Mouse (Mus musculus): ENCODE data around the gene Armc10.
"Not testable (repeated sequence)": the region's sequence is repeated elsewhere in the genome, so short reads cannot be mapped to it uniquely, and the experiment has no call there.

Armc10 gene

GRCm38 (mm10) chr5:21645439-21646132 is at the start of gene Armc10, which contains the start of gene Fbxl13:
Gene Armc10, plus strand, starts transcription at chr5:21645813.
Gene Fbxl13, minus strand, starts transcription at chr5:21645634.
- Histone ChIP-seq H3K4me3 (replicated peaks; ENCODE audit: low read length) (peak within 1 kb of the TSS; percentile 95), H3K9me3 (ENCODE audit: low read length) (no peaks in the 10 kb centered on the region), H3K4me1 (replicated peaks; ENCODE audit: low read depth, low read length) (peaks cover 34% of the 10 kb centered on the region), H3K36me3 (ENCODE audit: insufficient read depth, low read length) (peaks cover 32% of the 10 kb centered on the region), H3K27me3 (ENCODE audit: insufficient read depth, low read length) (peaks cover 9% of the 10 kb centered on the region)
- TF ChIP-seq CTCF (conservative IDR thresholded peaks at IDR 0.05; ENCODE audit: low read length) (no peak), POU5F1 (IDR thresholded peaks at IDR 0.05; ENCODE audit: borderline replicate concordance, low read length) (no peak), NANOG (IDR thresholded peaks at IDR 0.05; ENCODE audit: borderline replicate concordance, low read length) (no peak)

DNA sequence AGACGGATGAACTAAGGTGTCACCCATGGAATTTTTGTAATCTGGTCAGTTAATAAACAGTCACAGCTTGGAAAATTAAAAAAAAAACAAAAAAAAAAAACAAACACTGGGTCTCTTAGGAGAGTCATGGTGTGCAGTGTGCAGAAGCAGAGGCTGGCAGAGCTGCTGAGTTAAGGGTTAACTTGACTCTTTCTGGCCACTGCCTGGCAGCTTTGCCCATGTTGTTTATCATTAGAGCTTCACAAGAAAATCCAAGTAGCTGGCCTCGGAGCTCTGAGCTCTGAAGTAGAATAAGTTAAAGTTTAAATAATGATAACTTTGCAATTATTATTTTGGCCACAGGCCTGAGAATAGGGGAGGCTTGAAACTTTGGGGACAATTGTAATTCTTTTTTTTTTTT is 46.1 kb upstream of the Armc10 start:
- not testable (repeated sequence) for H3K9me3 ChIP-seq (ENCODE audit: low read length); H3K4me3 ChIP-seq (replicated peaks; ENCODE audit: low read length); H3K36me3 ChIP-seq (ENCODE audit: insufficient read depth, low read length); H3K27me3 ChIP-seq (ENCODE audit: insufficient read depth, low read length); H3K4me1 ChIP-seq (replicated peaks; ENCODE audit: low read depth, low read length)

- Histone ChIP-seq H3K36me3 (ENCODE audit: insufficient read depth, low read length) (no peaks in the 10 kb centered on the region), H3K4me3 (replicated peaks; ENCODE audit: low read length) (no peak overlapping the region), H3K9me3 (ENCODE audit: low read length) (0 out of 2 replicates have a peak, but pooled peaks cover 3% of the 10 kb centered on the region), H3K27me3 (ENCODE audit: insufficient read depth, low read length) (0 out of 2 replicates have a peak, but pooled peaks cover 3% of the 10 kb centered on the region), H3K4me1 (replicated peaks; ENCODE audit: low read depth, low read length) (peaks cover 4% of the 10 kb centered on the region; the same call in 1 of the 2 replicates)
- TF ChIP-seq POU5F1 (IDR thresholded peaks at IDR 0.05; ENCODE audit: borderline replicate concordance, low read length) (no peak), NANOG (IDR thresholded peaks at IDR 0.05; ENCODE audit: borderline replicate concordance, low read length) (no peak), CTCF (conservative IDR thresholded peaks at IDR 0.05; ENCODE audit: low read length) (no peak)
Measured at GRCm38 (mm10) chr5:21599961-21600360, 45.7 kb upstream of the Armc10 start.

GRCm38 (mm10) chr5:21605936-21606335 is 39.7 kb upstream of the Armc10 start:
- 0 out of 2 replicates have a peak, but pooled peaks cover 3% of the 10 kb centered on the region for H3K9me3 ChIP-seq (ENCODE audit: low read length)
- no peaks in the 10 kb centered on the region for H3K27me3 ChIP-seq (ENCODE audit: insufficient read depth, low read length)
- no peak overlapping the region for H3K4me3 ChIP-seq (replicated peaks; ENCODE audit: low read length)
- H3K36me3 ChIP-seq (ENCODE audit: insufficient read depth, low read length): no peaks in the 10 kb centered on the region
- H3K4me1 ChIP-seq (replicated peaks; ENCODE audit: low read depth, low read length): 0 out of 2 replicates have a peak, but pooled peaks cover 3% of the 10 kb centered on the region
- TF ChIP-seq NANOG (IDR thresholded peaks at IDR 0.05; ENCODE audit: borderline replicate concordance, low read length) (no peak), POU5F1 (IDR thresholded peaks at IDR 0.05; ENCODE audit: borderline replicate concordance, low read length) (no peak), CTCF (conservative IDR thresholded peaks at IDR 0.05; ENCODE audit: low read length) (no peak)

GRCm38 (mm10) chr5:21608311-21609304 is 37.0 kb upstream of the Armc10 start:
- Histone ChIP-seq H3K4me1 (replicated peaks; ENCODE audit: low read depth, low read length) (0 out of 2 replicates have a peak, but pooled peaks cover 3% of the 10 kb centered on the region), H3K36me3 (ENCODE audit: insufficient read depth, low read length) (no peaks in the 10 kb centered on the region), H3K9me3 (ENCODE audit: low read length) (no peaks in the 10 kb centered on the region), H3K4me3 (replicated peaks; ENCODE audit: low read length) (no peak overlapping the region), H3K27me3 (ENCODE audit: insufficient read depth, low read length) (no peaks in the 10 kb centered on the region)
- no peak for TF ChIP-seq POU5F1 (IDR thresholded peaks at IDR 0.05; ENCODE audit: borderline replicate concordance, low read length)
- no peak for TF ChIP-seq NANOG (IDR thresholded peaks at IDR 0.05; ENCODE audit: borderline replicate concordance, low read length)
- no peak for TF ChIP-seq CTCF (conservative IDR thresholded peaks at IDR 0.05; ENCODE audit: low read length)

GRCm38 (mm10) chr5:21610996-21611395 is 34.6 kb upstream of the Armc10 start:
- Histone ChIP-seq H3K4me3 (replicated peaks; ENCODE audit: low read length) (no peak overlapping the region), H3K27me3 (ENCODE audit: insufficient read depth, low read length) (no peaks in the 10 kb centered on the region), H3K36me3 (ENCODE audit: insufficient read depth, low read length) (no peaks in the 10 kb centered on the region), H3K9me3 (ENCODE audit: low read length) (no peaks in the 10 kb centered on the region), H3K4me1 (replicated peaks; ENCODE audit: low read depth, low read length) (0 out of 2 replicates have a peak, but pooled peaks cover 3% of the 10 kb centered on the region)
- TF ChIP-seq POU5F1 (IDR thresholded peaks at IDR 0.05; ENCODE audit: borderline replicate concordance, low read length) (no peak), NANOG (IDR thresholded peaks at IDR 0.05; ENCODE audit: borderline replicate concordance, low read length) (no peak), CTCF (conservative IDR thresholded peaks at IDR 0.05; ENCODE audit: low read length) (no peak)

- H3K27me3 ChIP-seq (ENCODE audit: insufficient read depth, low read length); H3K4me3 ChIP-seq (replicated peaks; ENCODE audit: low read length); H3K4me1 ChIP-seq (replicated peaks; ENCODE audit: low read depth, low read length); H3K36me3 ChIP-seq (ENCODE audit: insufficient read depth, low read length); H3K9me3 ChIP-seq (ENCODE audit: low read length): not testable (repeated sequence)
Measured at GRCm38 (mm10) chr5:21614299-21614698, 31.3 kb upstream of the Armc10 start.

DNA sequence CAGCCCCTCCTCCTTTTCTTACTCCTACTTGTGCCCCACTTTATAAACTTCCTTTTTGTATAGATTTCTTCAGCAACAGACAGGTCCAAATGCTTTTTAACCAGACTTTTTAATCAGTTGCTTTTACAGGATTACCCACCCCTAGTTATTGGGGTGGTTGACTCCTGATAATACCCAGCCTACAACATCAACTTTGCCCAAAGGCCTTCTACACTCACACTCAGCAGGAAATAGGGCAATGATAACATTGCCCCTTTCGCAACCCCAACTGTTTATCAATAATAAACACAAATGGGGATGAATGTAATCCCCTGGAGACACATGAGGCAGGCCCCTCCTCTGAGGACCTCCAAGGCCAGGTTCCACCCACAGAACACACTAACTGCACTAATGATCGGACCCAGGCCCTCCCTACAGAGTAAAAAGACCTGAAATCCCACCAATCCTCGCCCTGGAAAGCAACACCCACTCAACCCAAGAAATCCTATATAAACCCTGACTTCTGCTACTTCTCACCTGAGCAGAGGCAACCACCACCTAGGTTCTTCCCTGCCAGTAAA is 29.1 kb upstream of the Armc10 start:
- H3K27me3 ChIP-seq (ENCODE audit: insufficient read depth, low read length): no peaks in the 10 kb centered on the region
- TF ChIP-seq NANOG (IDR thresholded peaks at IDR 0.05; ENCODE audit: borderline replicate concordance, low read length) (no peak), CTCF (conservative IDR thresholded peaks at IDR 0.05; ENCODE audit: low read length) (no peak), POU5F1 (IDR thresholded peaks at IDR 0.05; ENCODE audit: borderline replicate concordance, low read length) (no peak)
- no peaks in the 10 kb centered on the region for H3K36me3 ChIP-seq (ENCODE audit: insufficient read depth, low read length)
- H3K4me1 ChIP-seq (replicated peaks; ENCODE audit: low read depth, low read length): no peaks in the 10 kb centered on the region
- no peaks in the 10 kb centered on the region for H3K9me3 ChIP-seq (ENCODE audit: low read length)
- H3K4me3 ChIP-seq (replicated peaks; ENCODE audit: low read length): no peak overlapping the region

Data from E14TG2a.4 (cell line).